Mouse (Mus musculus) hindbrain, embryonic 16.5 days (tissue): Measurements from ENCODE around the gene Pde5a. TPM values are rescaled to one million over a fixed set of nuclear protein-coding genes. Genes with fewer than 3 reads are reported as not detected.

Experiments
- ATAC-seq: fragments of 200-750 bp; cut with Nextera tagmentation; 2 replicates; pipeline ENCODE4 v1.8.0; 2017; ENCODE audit warnings: moderate TSS enrichment, moderate library complexity
- H3K27ac ChIP-seq: fragments of 300-500 bp; sonication (generic); 2 replicates; pipeline ENCODE4 v1.5.1; 2014; ENCODE audit warnings: low read depth, mild to moderate bottlenecking, control low read depth, low read length, moderate library complexity
- H3K27me3 ChIP-seq: fragments of 300-500 bp; sonication (generic); replicated peaks from 2 replicates; pipeline ENCODE4 v1.6.1; 2014; ENCODE audit warnings: low read length; ENCODE audit not compliant: control insufficient read depth, insufficient read depth
- H3K36me3 ChIP-seq: fragments of 300-500 bp; sonication (generic); 2 replicates; pipeline ENCODE4 v1.6.1; 2014; ENCODE audit warnings: mild to moderate bottlenecking, low read length, moderate library complexity, mixed read lengths; ENCODE audit not compliant: control insufficient read depth, insufficient read depth
- H3K4me1 ChIP-seq: fragments of 300-500 bp; sonication (generic); 2 replicates; pipeline ENCODE4 v1.6.1; 2014; ENCODE audit warnings: low read depth, low read length; ENCODE audit not compliant: control insufficient read depth, insufficient read depth
- H3K4me2 ChIP-seq: fragments of 300-500 bp; sonication (generic); 2 replicates; pipeline ENCODE4 v1.6.1; 2014; ENCODE audit warnings: mild to moderate bottlenecking, low read length, control low read depth, moderate library complexity
- H3K4me3 ChIP-seq: fragments of 300-500 bp; sonication (generic); 2 replicates; pipeline ENCODE4 v1.5.1; 2014; ENCODE audit warnings: mild to moderate bottlenecking, low read length, control low read depth, moderate library complexity
- H3K9ac ChIP-seq: fragments of 300-500 bp; sonication (generic); 2 replicates; pipeline ENCODE4 v1.6.1; 2014; ENCODE audit warnings: low read depth, mild to moderate bottlenecking, control low read depth, low read length, moderate library complexity
- H3K9me3 ChIP-seq: fragments of 300-500 bp; sonication (generic); 2 replicates; pipeline ENCODE4 v1.6.1; 2014; ENCODE audit warnings: mild to moderate bottlenecking, low read length, moderate library complexity; ENCODE audit not compliant: control insufficient read depth
- WGBS: fragments of 180-500 bp; shearing (Covaris S2); extraction: QIAGEN DNeasy Blood & Tissue Kit; methylation state at CpG from one replicate; pipeline ENCODE4 v1.1.7; 2014; 5-methylcytosine and 5-hydroxymethylcytosine counted together
- polyA plus RNA-seq: library from polyadenylated mRNA; unstranded; fragments of >200 nt; fragmentation: Nextera tagmentation; extraction: Ambion mirVana; gene quantifications from 2 replicates; pipeline ENCODE4 v1.2.1, GENCODE M21; 2015

The Pde5a gene
- polyA plus RNA-seq, 1 experiment from 2014 or later: 1.7 TPM

- Histone ChIP-seq H3K4me3 (no peak overlapping the region), H3K27me3 (no peaks in the 10 kb centered on the region), H3K4me1 (no peaks in the 10 kb centered on the region), H3K36me3 (no peaks in the 10 kb centered on the region), H3K9ac (no peak overlapping the region), H3K9me3 (peaks cover 5% of the 10 kb centered on the region), H3K27ac (no peak overlapping the region), H3K4me2 (no peak overlapping the region)
- no peak for ATAC-seq
- 98% methylated on average over 15 of the region's 15 CpGs for WGBS
These were observed 10.7 kb downstream of the Pde5a start for GRCm38 (mm10) chr3:122739460-122739859.

- 0 out of 2 replicates have a peak, but pooled peaks cover 2% of the 10 kb centered on the region for H3K36me3 ChIP-seq
- no peak for ATAC-seq
- H3K9ac ChIP-seq: no peak overlapping the region
- no peak overlapping the region for H3K4me3 ChIP-seq
- no peaks in the 10 kb centered on the region for H3K4me1 ChIP-seq
- peaks cover 14% of the 10 kb centered on the region for H3K9me3 ChIP-seq
- 92% methylated on average over 3 of the region's 3 CpGs for WGBS
- no peak overlapping the region for H3K4me2 ChIP-seq
- no peaks in the 10 kb centered on the region for H3K27me3 ChIP-seq
- no peak overlapping the region for H3K27ac ChIP-seq
These were observed 15.5 kb downstream of the Pde5a start for GRCm38 (mm10) chr3:122744265-122744664.

- Histone ChIP-seq H3K9me3 (peaks cover 10% of the 10 kb centered on the region; the same call in 1 of the 2 replicates), H3K4me3 (no peak overlapping the region), H3K4me1 (no peaks in the 10 kb centered on the region), H3K27me3 (no peaks in the 10 kb centered on the region), H3K27ac (no peak overlapping the region), H3K9ac (no peak overlapping the region), H3K4me2 (no peak overlapping the region), H3K36me3 (0 out of 2 replicates have a peak, but pooled peaks cover 2% of the 10 kb centered on the region)
- WGBS: 79% methylated on average over 9 of the region's 9 CpGs
- no peak for ATAC-seq
These were observed 19.4 kb downstream of the Pde5a start for GRCm38 (mm10) chr3:122747921-122748700.

GRCm38 (mm10) chr3:122763240-122763761 is 34.6 kb downstream of the Pde5a start:
- no peak overlapping the region for H3K4me2 ChIP-seq
- H3K4me1 ChIP-seq: no peaks in the 10 kb centered on the region; the same call in 1 of the 2 replicates
- H3K9me3 ChIP-seq: no peaks in the 10 kb centered on the region
- no peak for ATAC-seq
- no peak overlapping the region for H3K4me3 ChIP-seq
- H3K36me3 ChIP-seq: no peaks in the 10 kb centered on the region
- WGBS: 84% methylated on average over 8 of the region's 8 CpGs
- H3K27me3 ChIP-seq: no peaks in the 10 kb centered on the region
- H3K9ac ChIP-seq: no peak overlapping the region
- no peak overlapping the region for H3K27ac ChIP-seq

- no peaks in the 10 kb centered on the region for H3K36me3 ChIP-seq
These were observed 35.0 kb downstream of the Pde5a start for GRCm38 (mm10) chr3:122763768-122764167.

GRCm38 (mm10) chr3:122766930-122767329 is 38.2 kb downstream of the Pde5a start:
- Histone ChIP-seq H3K9ac (no peak overlapping the region), H3K9me3 (no peaks in the 10 kb centered on the region), H3K4me1 (no peaks in the 10 kb centered on the region; the same call in 1 of the 2 replicates), H3K4me3 (no peak overlapping the region), H3K27ac (no peak overlapping the region), H3K27me3 (no peaks in the 10 kb centered on the region), H3K36me3 (no peaks in the 10 kb centered on the region), H3K4me2 (no peak overlapping the region)
- WGBS: 57% methylated on average over 4 of the region's 4 CpGs
- ATAC-seq: no peak

More at GRCm38 (mm10) chr3:122763768-122764167, 35.0 kb downstream of the Pde5a start:
- Histone ChIP-seq H3K4me3 (no peak overlapping the region), H3K4me1 (no peaks in the 10 kb centered on the region; the same call in 1 of the 2 replicates), H3K4me2 (no peak overlapping the region), H3K9me3 (no peaks in the 10 kb centered on the region), H3K27ac (no peak overlapping the region), H3K27me3 (no peaks in the 10 kb centered on the region), H3K9ac (no peak overlapping the region)
- no peak for ATAC-seq
- 65% methylated on average over 14 of the region's 14 CpGs for WGBS

- Histone ChIP-seq H3K4me3 (no peak overlapping the region), H3K9ac (no peak overlapping the region), H3K4me1 (no peaks in the 10 kb centered on the region; the same call in 1 of the 2 replicates), H3K36me3 (no peaks in the 10 kb centered on the region), H3K27ac (no peak overlapping the region), H3K27me3 (no peaks in the 10 kb centered on the region), H3K9me3 (no peaks in the 10 kb centered on the region), H3K4me2 (no peak overlapping the region)
- WGBS: 55% methylated on average over 5 of the region's 5 CpGs
- no peak for ATAC-seq
These were observed 39.1 kb downstream of the Pde5a start for GRCm38 (mm10) chr3:122767841-122768240.

- H3K4me3 ChIP-seq: no peak overlapping the region
- no peak for ATAC-seq
- H3K9ac ChIP-seq: no peak overlapping the region
- no peaks in the 10 kb centered on the region for H3K36me3 ChIP-seq
- 71% methylated on average over 6 of the region's 6 CpGs for WGBS
- no peaks in the 10 kb centered on the region for H3K27me3 ChIP-seq
- no peaks in the 10 kb centered on the region for H3K4me1 ChIP-seq
- H3K27ac ChIP-seq: no peak overlapping the region
- H3K4me2 ChIP-seq: no peak overlapping the region
- H3K9me3 ChIP-seq: no peaks in the 10 kb centered on the region
These were observed 52.7 kb downstream of the Pde5a start for GRCm38 (mm10) chr3:122781417-122781816.

- no peak for ATAC-seq
- no peaks in the 10 kb centered on the region for H3K9me3 ChIP-seq
- no peaks in the 10 kb centered on the region for H3K36me3 ChIP-seq
- no peak overlapping the region for H3K27ac ChIP-seq
- H3K4me3 ChIP-seq: no peak overlapping the region
- H3K4me2 ChIP-seq: no peak overlapping the region
- H3K27me3 ChIP-seq: no peaks in the 10 kb centered on the region
- no peak overlapping the region for H3K9ac ChIP-seq
- 59% methylated on average over 1 of the region's 1 CpGs for WGBS
- H3K4me1 ChIP-seq: no peaks in the 10 kb centered on the region
These were observed 55.5 kb downstream of the Pde5a start for GRCm38 (mm10) chr3:122784245-122784644.
